Mouse (Mus musculus) gastrocnemius, adult 8-10 months (tissue): ENCODE data around the gene Gpr75. TPM values are rescaled to one million over a fixed set of nuclear protein-coding genes. Genes with fewer than 3 reads are reported as not detected.

Source experiments
- DNase-seq, 2 experiments: peaks; one replicate each; pipeline ENCODE4 v3.0.0; 2022; ENCODE audit warnings: low spot score in 2 of 2
- total RNA-seq, 4 experiments: library from RNA; stranded (reverse); gene quantifications; 2 replicates each; pipeline ENCODE4 v1.2.4; 2022

The Gpr75 gene
- under 1 TPM; 0.13 to 0.24 (median 0.14) TPM for total RNA-seq

- peak; percentile 11 to 17 for DNase-seq
These were observed at the start of gene Gpr75, which contains the start of gene Asb3 for GRCm38 (mm10) chr11:30885171-30885871. Gene Gpr75 (plus strand): TSS chr11:30885358. Gene Asb3 (plus strand): TSS chr11:30885416.

- DNase-seq, result no peak
These were observed 46.4 kb upstream of the Gpr75 start for GRCm38 (mm10) chr11:30838793-30839192.

- no peak for DNase-seq
These were observed 40.8 kb upstream of the Gpr75 start for GRCm38 (mm10) chr11:30844355-30844754.

GRCm38 (mm10) chr11:30872425-30872824 lies 12.7 kb upstream of the Gpr75 start:
- no peak for DNase-seq

GRCm38 (mm10) chr11:30888153-30888552 lies 3.0 kb downstream of the Gpr75 start:
- DNase-seq, result no peak

- DNase-seq, result no peak
These were observed 11.0 kb downstream of the Gpr75 start for GRCm38 (mm10) chr11:30896201-30896600.

- no peak for DNase-seq
These were observed 14.2 kb downstream of the Gpr75 start for GRCm38 (mm10) chr11:30899312-30899711.

GRCm38 (mm10) chr11:30912311-30912710 lies 27.2 kb downstream of the Gpr75 start:
- DNase-seq, result no peak

GRCm38 (mm10) chr11:30920641-30921040 lies 35.5 kb downstream of the Gpr75 start:
- no peak for DNase-seq

GRCm38 (mm10) chr11:30923283-30923682 lies 38.1 kb downstream of the Gpr75 start:
- DNase-seq, result no peak

- no peak for DNase-seq
These were observed 42.9 kb downstream of the Gpr75 start for GRCm38 (mm10) chr11:30928079-30928478.

GRCm38 (mm10) chr11:30928498-30928897 lies 43.3 kb downstream of the Gpr75 start:
- no peak for DNase-seq

Other genes with a start within 250 kb of the Gpr75 start
- gene Acyp2, start 235.8 kb upstream of the Gpr75 start, total RNA-seq, result 100 to 1,000 TPM; 130 to 142 (median 135) TPM
- 100 to 1,000 TPM; 141 to 208 (median 169) TPM for gene Psme4, start 113.6 kb upstream of the Gpr75 start, total RNA-seq
- gene Asb3, start 58 bp downstream of the Gpr75 start, total RNA-seq, result 1 to 10 TPM; 7.0 to 8.7 (median 8.4) TPM
- gene Erlec1, start 69.0 kb downstream of the Gpr75 start, total RNA-seq, result 10 to 100 TPM; 30.4 to 34.9 (median 32.4) TPM
- gene Chac2, start 101.0 kb downstream of the Gpr75 start, total RNA-seq, result 10 to 100 TPM; 19.1 to 23.2 (median 21.2) TPM